Mouse (Mus musculus): Measurements from ENCODE around the gene Clta.

DNA sequence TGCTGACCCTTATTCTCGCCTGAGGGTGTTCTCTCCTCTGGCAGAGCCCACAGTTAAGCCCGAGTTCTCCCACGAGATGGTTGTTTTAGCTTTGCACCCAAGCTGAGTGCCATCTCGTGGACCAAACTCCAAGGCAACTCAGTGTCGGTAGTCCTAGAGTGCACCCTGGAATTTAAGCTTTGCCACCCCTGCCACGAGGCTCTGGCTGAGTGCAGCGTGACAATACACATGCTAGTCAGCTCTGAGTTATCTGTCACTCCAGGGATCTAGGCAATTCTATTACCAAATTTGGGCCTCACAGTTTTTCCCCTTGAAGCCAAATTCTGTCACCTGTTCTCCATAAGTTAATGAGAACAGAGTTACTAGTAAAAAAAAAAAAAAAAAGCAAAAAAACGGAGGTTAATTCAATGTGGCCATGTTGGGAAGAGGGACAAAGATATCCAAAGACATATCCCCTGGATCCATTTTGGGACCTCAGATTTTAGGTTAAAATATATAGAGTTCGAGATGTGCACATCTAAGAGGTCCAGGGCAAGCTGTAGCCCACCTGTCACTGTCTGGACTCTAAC lies 68.7 kb downstream of the Clta start:
- TF ChIP-seq NELFE (IDR thresholded peaks at IDR 0.05; ENCODE audit: low read depth, low read length) (no peak; the same call in 1 of the 2 replicates), MEF2A (IDR thresholded peaks at IDR 0.05; ENCODE audit: borderline replicate concordance, low read depth, low read length) (no peak)

Measured in CH12.LX (cell line).